Mouse (Mus musculus) induced T-regulatory cell, adult 2 months (primary cell): ENCODE results near the gene Nnat.

Source experiments
- DNase-seq: peaks from one replicate; pipeline ENCODE4 v3.0.0-alpha.2; 2012; ENCODE audit warnings: low read depth

The Nnat gene

GRCm38 (mm10) chr2:157559858-157560257 is at the start of gene Nnat:
Gene Nnat, plus strand, starts transcription at chr2:157560078.
- DNase-seq: no peak

- no peak for DNase-seq
Measured at GRCm38 (mm10) chr2:157512859-157513258, 47.0 kb upstream of the Nnat start.

GRCm38 (mm10) chr2:157513737-157514208 is 46.1 kb upstream of the Nnat start:
- DNase-seq: no peak

- no peak for DNase-seq
Measured at GRCm38 (mm10) chr2:157514353-157514752, 45.5 kb upstream of the Nnat start.

- DNase-seq: no peak
Measured at GRCm38 (mm10) chr2:157517526-157517925, 42.4 kb upstream of the Nnat start.

GRCm38 (mm10) chr2:157518451-157518850 is 41.4 kb upstream of the Nnat start:
- no peak for DNase-seq

- no peak for DNase-seq
Measured at GRCm38 (mm10) chr2:157519452-157519851, 40.4 kb upstream of the Nnat start.

GRCm38 (mm10) chr2:157520496-157520895 is 39.4 kb upstream of the Nnat start:
- no peak for DNase-seq

- no peak for DNase-seq
Measured at GRCm38 (mm10) chr2:157522556-157522955, 37.3 kb upstream of the Nnat start.

- DNase-seq: no peak
Measured at GRCm38 (mm10) chr2:157530056-157530955, 29.6 kb upstream of the Nnat start.

GRCm38 (mm10) chr2:157531681-157532426 is 28.0 kb upstream of the Nnat start:
- DNase-seq: no peak

- no peak for DNase-seq
Measured at GRCm38 (mm10) chr2:157534163-157534562, 25.7 kb upstream of the Nnat start.

- no peak for DNase-seq
Measured at GRCm38 (mm10) chr2:157536476-157537081, 23.3 kb upstream of the Nnat start.

- DNase-seq: no peak
Measured at GRCm38 (mm10) chr2:157537118-157537517, 22.8 kb upstream of the Nnat start.

- no peak for DNase-seq
Measured at GRCm38 (mm10) chr2:157540073-157540952, 19.6 kb upstream of the Nnat start.

GRCm38 (mm10) chr2:157540953-157541569 is 18.8 kb upstream of the Nnat start:
- DNase-seq: no peak

GRCm38 (mm10) chr2:157541631-157542030 is 18.2 kb upstream of the Nnat start:
- DNase-seq: no peak

GRCm38 (mm10) chr2:157542415-157542814 is 17.5 kb upstream of the Nnat start:
- no peak for DNase-seq

GRCm38 (mm10) chr2:157544333-157544888 is 15.5 kb upstream of the Nnat start:
- DNase-seq: no peak

- DNase-seq: no peak
Measured at GRCm38 (mm10) chr2:157546686-157547085, 13.2 kb upstream of the Nnat start.

GRCm38 (mm10) chr2:157550292-157550691 is 9.6 kb upstream of the Nnat start:
- DNase-seq: no peak
